Mouse (Mus musculus) layer of hippocampus, postnatal 36 days (tissue): Measurements from ENCODE around the gene Cnpy1. TPM values are rescaled to one million over a fixed set of nuclear protein-coding genes. Genes with fewer than 3 reads are reported as not detected.

ENCODE experiments used
- DNase-seq, 2 experiments: peaks; one replicate each; pipeline ENCODE4 v3.0.0; 2022
- total RNA-seq, 2 experiments: library from RNA; stranded (reverse); gene quantifications; 2 replicates each; pipeline ENCODE4 v1.2.3; 2021

Gene Cnpy1
- total RNA-seq: under 1 TPM; 0.32 to 0.94 TPM

GRCm38 (mm10) chr5:28245574-28245973, at the start of gene Cnpy1:
TSS of gene Cnpy1 (minus strand) at chr5:28245806.
- DNase-seq: no peak

GRCm38 (mm10) chr5:28293990-28294389, 48.4 kb upstream of the Cnpy1 start:
- DNase-seq: peak; percentile 75 to 79

GRCm38 (mm10) chr5:28292281-28292680, 46.7 kb upstream of the Cnpy1 start:
- DNase-seq: no peak

- DNase-seq: no peak
Observed at GRCm38 (mm10) chr5:28291118-28291850, 45.7 kb upstream of the Cnpy1 start.

- DNase-seq: no peak
Observed at GRCm38 (mm10) chr5:28290630-28291029, 45.0 kb upstream of the Cnpy1 start.

- DNase-seq: no peak
Observed at GRCm38 (mm10) chr5:28289111-28289510, 43.5 kb upstream of the Cnpy1 start.

GRCm38 (mm10) chr5:28277279-28277678, 31.7 kb upstream of the Cnpy1 start:
- DNase-seq: no peak

GRCm38 (mm10) chr5:28272836-28273235, 27.2 kb upstream of the Cnpy1 start:
- DNase-seq: no peak

- DNase-seq: no peak
Observed at GRCm38 (mm10) chr5:28269469-28269991, 23.9 kb upstream of the Cnpy1 start.

- no peak for DNase-seq
Observed at GRCm38 (mm10) chr5:28267576-28267975, 22.0 kb upstream of the Cnpy1 start.

GRCm38 (mm10) chr5:28265653-28266052, 20.0 kb upstream of the Cnpy1 start:
- DNase-seq: no peak

- no peak for DNase-seq
Observed at GRCm38 (mm10) chr5:28263852-28264251, 18.2 kb upstream of the Cnpy1 start.

GRCm38 (mm10) chr5:28262070-28262469, 16.5 kb upstream of the Cnpy1 start:
- DNase-seq: no peak

GRCm38 (mm10) chr5:28259939-28260338, 14.3 kb upstream of the Cnpy1 start:
- no peak for DNase-seq

GRCm38 (mm10) chr5:28259385-28259784, 13.8 kb upstream of the Cnpy1 start:
- DNase-seq: no peak

GRCm38 (mm10) chr5:28257816-28258215, 12.2 kb upstream of the Cnpy1 start:
- no peak for DNase-seq

- no peak for DNase-seq
Observed at GRCm38 (mm10) chr5:28252999-28253398, 7.4 kb upstream of the Cnpy1 start.

- no peak for DNase-seq
Observed at GRCm38 (mm10) chr5:28252260-28252659, 6.7 kb upstream of the Cnpy1 start.

GRCm38 (mm10) chr5:28251211-28251764, 5.7 kb upstream of the Cnpy1 start:
- DNase-seq: no peak

GRCm38 (mm10) chr5:28250479-28250878, 4.9 kb upstream of the Cnpy1 start:
- DNase-seq: no peak

- no peak for DNase-seq
Observed at GRCm38 (mm10) chr5:28245121-28245520, 485 bp downstream of the Cnpy1 start.

- no peak for DNase-seq
Observed at GRCm38 (mm10) chr5:28243501-28244177, 2.0 kb downstream of the Cnpy1 start.

- DNase-seq: no peak
Observed at GRCm38 (mm10) chr5:28241423-28241822, 4.2 kb downstream of the Cnpy1 start.

GRCm38 (mm10) chr5:28239829-28240228, 5.8 kb downstream of the Cnpy1 start:
- no peak for DNase-seq
